Mouse (Mus musculus) urinary bladder, adult 2 months (tissue): ENCODE results near the gene Rpp21. TPM values are rescaled to one million over a fixed set of nuclear protein-coding genes. Genes with fewer than 3 reads are reported as not detected.

Experiments used
- DNase-seq: peaks from one replicate; pipeline ENCODE4 v3.0.0; 2022; ENCODE audit warnings: low spot score
- polyA plus RNA-seq: library from polyadenylated mRNA; depleted of rRNA; stranded (reverse); fragments of >200 nt; gene quantifications from 2 replicates; pipeline ENCODE4 v1.2.3, GENCODE M21; 2012; rRNA removed

The Rpp21 gene
- polyA plus RNA-seq = 59.0 and 76.1 TPM in 2 replicates

DNA sequence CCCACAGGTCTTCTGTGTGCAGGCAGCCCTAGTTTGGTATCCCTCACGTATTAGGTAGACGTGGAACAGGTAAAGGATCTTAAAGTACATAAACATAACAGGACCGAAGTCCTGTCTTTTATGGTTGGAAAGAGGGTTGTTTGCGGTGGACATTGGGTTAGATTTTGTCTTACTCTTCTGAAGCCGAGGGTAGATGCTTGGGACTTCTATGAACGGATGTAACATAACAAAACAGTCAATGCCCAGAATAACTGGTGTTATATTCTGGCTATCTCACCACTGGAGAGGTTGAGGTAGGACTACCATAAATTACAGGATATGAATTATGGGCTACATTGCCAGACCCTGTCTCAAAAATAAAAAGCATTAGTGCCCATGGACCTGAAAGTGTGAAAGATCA is at the start of gene Rpp21:
Gene Rpp21, minus strand, starts transcription at position 101 of the 400 bp plus-strand sequence.
- DNase-seq = no peak

DNA sequence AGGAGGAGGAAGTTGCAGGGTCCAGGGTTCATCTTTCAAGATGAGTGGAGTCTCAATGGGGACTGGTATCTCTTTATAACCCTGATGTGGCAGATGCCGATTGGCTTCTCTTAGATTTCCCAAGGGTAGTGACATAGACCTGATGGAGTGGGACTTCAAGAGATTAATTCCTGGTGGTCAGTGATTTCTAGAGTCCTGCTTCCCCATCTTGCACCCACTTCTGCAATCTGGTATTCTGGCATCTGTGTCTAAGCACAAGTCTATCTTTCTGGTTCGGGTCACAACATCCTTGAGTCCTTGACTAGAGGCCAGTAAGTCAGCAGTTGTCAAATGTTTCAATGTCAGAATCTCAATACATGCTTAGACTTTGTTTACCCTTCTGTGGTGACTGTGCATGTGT is 28.5 kb upstream of the Rpp21 start, which contains the start of gene H2-M10.2:
Gene H2-M10.2, minus strand, starts transcription at position 101 of the 400 bp plus-strand sequence.
- no peak for DNase-seq

DNA sequence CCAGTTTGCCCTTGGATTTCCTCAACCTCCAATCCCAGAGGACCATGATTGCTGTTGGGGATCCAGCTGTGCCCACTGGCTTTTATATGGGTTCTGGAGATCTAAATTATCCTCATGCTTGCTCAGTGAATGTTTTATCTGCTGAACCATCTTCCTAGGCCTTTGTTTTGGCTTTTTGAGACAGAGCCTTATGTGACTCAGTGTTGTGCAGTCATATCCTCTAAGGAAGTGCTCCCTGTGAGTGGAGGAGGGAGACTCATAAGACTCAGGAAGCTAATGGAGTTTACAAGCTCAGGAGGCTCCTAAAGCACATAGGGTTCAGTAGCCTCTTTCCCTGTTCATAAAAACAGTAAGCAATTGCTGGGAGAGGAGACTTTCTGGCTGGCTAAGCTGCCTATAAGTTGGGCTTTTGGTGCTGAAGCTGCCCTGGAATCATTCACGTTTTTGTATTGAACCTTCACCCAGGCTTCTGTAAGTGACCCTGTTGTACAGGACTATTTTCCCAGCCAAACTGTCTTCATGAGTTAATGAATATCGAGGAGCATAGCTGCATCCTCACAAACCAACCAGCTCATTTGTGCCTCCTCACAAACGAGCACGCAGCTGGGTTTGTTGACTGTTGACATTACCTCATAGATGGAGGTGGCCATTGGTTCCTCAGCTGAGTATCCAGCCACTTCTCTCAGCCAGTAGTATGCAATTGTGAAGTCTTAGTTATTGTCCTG is 23.8 kb upstream of the Rpp21 start:
- no peak for DNase-seq

DNA sequence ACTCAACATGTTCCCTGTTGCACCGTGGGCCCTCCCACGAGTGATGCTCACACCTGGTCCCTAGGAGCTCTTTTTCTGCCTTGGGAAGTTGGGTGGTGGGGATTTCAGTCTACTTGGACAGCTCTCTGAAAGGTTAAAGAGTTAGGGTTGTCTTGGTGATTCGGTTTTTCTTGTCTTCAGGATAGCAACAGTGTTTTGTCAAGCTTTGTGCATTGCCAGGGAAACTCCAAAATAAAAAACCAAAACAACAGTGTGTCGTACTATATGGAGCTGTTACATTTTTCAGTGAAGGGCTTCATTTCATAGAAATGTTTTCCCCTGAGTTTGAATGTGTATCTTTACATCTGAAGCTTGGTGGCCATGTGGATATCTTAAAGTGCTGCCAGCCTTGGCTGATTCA is 16.9 kb upstream of the Rpp21 start:
- no peak for DNase-seq

DNA sequence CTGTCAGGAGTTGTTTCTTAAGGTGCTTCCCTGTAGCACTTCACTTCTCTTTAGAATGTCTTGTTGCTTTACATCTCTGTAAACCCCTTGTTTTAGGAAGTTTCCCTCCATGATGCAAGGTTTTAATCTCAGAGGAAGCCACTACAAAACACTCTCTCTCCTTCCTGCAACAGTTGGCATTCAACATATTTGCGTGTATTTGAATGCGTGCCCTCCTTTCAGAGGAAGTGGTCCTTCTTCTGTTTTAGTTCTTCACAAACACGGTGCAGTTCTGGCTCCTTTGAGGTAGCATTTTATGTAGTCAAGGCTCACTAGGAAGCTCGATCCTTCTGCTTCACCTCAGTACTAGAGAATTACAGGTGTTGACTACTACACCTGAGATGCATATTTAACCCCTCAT is 15.9 kb upstream of the Rpp21 start:
- no peak for DNase-seq

DNA sequence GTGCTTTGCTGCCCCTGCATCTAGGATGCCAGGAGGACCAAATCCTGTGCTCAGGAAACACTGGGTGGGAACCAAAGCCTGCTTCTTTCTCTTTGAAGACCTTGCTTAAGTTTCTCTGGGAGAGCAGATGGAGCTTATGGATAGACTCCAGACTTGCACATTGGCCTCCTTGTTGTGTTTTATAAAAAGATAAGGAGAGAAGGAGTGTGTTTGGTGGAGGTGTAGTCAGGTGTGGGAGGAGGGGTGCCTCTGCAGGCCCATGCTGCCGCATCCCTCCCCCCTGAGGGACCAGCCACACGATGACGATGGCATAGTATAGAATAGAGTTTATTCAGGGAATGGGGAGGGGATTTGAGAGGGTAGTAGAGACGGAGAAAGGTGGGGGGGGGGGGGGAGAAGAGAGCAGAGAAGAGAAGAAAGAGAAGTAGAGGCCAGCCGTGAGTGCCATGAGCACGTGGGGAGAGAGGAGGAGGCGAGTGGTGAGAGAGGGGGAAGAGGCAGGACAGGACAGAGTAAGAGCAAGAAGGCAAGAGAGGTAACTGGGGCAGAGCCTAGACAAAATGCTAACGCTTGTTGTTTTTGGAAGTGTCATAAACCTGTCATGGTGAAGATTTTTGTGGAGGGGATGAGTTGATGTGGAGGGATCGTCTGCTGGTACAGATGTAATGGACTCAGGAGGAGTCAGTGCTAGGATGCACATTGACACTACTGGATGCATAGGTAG is 14.9 kb upstream of the Rpp21 start:
- DNase-seq = no peak

DNA sequence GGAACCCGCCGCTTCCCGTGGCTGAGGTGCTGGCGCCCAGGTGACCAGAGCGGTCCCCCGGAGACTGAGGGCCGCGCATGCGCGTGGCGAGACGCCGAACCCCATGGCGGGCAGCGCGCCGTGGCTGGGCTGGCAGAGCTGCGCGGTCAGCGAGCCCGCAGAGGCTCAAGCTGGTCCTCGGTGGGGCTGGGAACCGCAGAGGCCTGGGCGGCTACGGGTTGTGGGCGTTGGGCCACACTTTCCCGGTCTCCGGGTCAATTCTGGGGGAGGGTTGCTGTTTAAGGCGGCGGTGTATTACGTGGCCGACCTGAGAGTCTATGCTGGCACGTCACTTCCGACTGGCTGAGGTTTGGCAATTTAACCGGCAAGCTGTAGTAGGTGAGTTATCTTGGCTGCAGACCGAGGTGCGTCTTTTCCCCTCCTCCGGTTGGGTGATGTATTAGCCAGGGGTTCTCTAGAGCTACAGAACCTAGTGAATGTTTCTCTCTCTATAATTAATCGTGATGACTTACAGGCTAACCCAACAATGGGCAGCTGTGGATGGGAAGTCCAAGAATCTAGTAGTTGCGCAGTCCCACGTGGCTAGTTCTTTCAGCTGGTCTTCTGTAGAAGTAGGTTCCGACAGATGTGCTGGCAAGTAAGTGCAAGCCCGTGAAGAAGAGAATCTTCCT is 13.9 kb upstream of the Rpp21 start, which contains the start of gene Trim39:
Gene Trim39, minus strand, starts transcription at position 662 of the 671 bp plus-strand sequence.
- DNase-seq = peak; percentile 99

DNA sequence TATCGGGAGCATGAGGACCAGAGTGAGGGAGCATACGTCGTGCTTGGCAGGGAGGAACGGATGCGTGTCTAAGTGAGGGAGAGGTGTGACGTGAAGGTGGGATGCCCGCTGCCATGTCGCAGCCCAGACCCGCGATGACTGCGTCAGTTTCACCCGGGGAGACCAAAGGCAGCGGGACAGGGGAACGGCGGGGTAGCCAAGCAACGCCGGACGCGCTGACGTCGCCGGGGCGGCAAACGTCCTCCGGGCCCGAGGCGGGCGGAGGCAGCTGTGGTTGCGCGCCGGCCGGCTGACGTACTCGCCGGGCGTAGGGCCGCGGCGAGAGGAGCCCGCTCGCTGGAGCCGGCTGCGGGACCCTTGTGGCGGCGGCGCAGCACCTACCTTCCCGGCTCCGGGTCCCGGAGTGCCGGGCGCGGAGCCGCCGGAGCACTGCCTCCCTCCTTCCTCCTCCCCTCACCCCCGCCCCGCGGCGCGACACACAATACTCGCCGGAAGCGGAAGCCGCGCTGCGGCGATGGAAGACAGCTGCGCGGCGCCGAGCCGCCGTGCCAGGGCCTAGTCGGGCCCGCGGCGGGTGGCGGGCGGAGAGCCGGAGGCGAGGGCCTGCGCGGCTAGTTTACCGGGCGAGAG is 13.2 kb upstream of the Rpp21 start:
- no peak for DNase-seq

DNA sequence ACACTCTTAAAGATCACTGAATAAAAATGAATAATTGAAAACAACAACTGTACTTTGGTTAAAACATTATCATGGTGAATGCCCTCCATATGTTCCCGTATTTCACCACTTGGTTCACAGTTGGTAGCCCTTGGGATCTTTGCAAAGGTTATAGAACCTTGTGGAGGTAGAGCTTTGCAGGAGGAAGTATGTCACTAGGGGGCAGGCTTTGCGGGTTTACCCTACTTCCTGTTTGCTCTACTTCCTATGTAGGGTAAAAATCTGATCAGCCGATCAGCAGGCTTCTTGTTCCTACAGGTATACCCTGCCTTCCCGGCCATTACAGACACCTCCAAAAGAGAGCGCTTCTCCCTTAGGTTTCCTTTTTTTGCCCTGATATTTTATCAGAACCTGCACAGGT is 8.0 kb upstream of the Rpp21 start:
- DNase-seq = no peak

DNA sequence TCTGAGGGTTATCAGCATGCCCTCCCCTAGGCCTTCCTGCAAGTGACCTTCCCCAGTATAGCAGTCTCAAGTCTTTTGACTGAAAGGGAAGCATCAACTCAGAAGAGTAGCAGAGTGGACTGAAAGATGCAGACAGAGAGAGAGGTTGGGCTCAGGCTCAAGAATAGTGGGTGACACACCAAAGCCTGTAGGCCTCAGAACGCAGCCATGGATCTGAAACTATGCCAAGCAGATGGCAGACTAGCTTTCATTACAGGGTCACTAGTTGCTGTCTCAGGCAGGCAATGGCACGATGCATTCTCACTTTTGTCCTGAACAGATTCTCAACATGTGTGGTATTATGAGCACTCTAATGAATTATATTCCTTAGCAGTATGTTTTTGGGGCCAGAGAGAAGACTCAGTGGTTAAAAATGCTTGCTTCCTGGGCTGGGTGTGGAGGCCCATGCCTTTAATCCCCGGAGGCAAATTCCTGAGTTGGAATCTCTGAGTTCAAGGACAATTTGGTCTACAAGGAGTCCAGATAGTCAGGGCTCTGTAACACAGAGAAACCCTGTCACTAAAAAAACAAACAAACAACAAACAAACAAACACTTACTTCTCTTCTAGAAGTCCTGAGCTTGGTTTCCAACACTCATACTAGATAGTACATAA is 6.5 kb upstream of the Rpp21 start:
- DNase-seq = no peak

DNA sequence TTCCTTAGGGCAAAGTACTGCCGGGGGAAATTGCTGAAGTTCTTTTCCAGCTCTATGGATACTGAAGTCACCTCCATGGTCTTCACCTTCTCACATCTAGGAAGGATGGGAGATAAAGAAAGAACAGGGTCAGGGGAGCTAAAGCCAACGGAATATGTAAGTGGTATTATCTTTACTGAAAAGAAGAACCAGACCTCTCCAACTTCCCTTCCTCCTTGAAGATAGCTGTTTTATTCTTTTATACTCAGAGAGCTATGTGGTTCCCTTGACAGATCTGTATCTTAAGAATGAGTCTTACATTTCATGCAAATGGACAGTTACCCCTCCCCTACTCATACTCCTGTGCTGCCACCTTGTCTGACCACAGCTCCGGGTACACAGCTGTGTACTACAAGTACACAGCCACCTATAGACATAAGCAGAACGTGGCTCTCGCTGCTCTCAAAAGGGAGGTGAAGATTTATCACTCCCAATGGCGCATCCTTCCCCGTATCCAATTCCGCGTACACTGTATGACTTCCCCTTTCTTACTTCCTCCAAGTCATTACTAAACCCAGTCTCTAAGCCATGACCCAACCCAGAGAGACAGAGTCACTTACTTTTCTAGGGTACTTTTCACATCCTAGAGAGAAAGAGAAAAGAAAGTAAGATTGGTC is 3.8 kb upstream of the Rpp21 start:
- no peak for DNase-seq

DNA sequence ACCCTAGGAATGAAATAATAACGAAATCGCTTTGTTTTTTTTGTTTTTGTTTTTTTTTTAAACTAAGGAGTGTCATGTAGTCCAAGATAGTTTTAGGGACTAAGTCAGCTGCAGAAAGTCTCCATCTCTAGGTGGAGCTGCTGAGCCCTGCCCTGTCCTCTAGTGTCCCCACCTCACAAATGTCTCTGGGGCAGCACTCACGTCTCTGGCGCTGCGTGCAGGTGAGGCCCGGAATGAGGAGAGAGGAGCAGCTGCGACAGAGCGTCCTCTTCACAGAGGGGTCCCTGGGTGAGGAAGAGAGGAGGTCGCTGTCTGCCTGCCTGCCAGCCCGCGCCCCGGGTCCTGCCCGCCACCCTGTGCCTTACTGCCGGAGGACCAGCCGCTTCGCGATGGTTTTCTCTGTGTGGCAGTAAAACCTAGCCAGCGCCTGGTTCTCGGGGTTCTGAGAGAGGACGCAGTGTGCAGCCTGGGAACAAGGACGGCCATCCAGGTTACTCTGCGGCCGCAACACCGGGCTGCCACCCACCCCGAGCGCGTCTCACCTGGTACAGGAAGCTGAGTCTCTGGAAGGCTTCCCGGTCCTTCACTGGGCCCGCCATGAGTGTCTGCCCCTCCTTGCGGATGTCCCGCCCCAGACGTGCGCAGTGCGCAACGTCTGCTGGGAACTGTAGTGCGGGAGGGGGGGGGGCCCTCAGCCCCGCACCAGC is 475 bp downstream of the Rpp21 start:
- DNase-seq = peak; percentile 75

DNA sequence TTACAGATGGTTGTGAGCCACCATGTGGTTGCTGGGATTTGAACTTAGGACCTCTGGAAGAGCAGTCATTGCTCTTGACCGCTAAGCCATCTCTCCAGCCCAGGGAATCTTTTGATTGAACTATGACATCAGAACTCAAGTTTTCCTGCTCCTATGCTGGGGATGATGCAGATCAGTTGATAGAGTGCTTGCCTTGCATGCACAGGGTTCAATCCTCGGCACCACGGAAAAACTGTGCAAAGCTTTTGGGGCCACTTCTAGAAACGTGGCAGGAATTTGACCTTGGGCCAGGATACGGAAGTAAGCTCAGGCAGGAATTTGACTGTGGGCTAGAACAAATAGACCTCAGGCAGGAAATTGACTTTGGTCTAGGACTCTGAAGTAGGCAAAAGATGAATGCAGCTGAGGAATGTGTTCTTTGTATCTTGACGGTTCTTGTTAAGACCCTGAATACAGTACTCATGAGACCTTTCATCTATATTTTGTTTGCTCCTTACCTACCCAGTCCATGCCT is 4.7 kb downstream of the Rpp21 start:
- DNase-seq = no peak

DNA sequence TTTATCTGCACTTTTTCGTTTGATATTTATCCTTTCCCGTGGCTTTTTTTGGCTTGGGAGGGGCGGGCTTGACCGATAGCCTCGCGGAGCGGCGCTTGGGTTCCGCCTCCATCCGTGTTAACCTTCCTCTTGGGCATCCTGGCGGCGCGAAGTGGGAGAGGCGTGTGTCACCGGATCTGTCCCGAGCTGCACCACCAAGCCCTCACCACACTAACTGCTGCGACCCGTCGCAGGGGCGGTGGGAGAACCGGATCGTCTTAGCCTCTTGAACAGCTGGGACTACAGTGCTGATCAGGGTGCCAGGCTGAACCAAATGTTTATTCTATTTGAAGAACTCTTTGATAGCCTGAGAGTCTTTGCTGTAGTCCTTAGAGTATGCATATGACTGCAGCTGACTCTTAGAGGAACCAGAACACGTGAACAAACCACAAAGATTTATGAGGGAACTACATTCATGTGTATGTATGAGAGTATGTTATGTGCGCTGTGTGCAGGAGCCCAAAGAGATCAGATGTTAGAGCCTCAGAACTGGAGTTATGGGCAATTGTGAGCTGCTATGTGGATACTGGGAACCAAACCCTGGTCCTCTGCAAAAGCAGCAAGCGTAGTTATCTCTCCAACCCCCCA is 5.5 kb downstream of the Rpp21 start:
- DNase-seq = no peak

DNA sequence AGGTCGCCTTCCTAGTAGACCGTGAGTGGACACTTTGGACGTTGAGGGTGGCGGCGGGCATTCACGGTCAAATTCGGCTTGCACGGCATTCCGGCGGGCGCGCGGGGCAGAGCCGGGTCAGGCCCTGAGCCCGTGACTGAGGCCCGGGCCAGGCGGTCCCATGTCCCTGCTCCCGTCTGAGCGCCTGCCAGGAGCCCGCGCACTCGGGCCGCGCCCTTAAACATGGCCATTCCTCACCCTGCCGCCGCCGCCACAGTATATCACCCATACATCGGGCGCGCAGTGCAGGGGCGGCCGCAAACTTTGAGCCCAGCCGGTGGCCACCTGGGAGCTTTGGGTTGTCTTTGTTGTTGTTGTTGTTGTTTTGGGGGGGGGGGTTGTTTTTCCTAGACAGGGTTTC is 9.0 kb downstream of the Rpp21 start:
- DNase-seq = no peak

DNA sequence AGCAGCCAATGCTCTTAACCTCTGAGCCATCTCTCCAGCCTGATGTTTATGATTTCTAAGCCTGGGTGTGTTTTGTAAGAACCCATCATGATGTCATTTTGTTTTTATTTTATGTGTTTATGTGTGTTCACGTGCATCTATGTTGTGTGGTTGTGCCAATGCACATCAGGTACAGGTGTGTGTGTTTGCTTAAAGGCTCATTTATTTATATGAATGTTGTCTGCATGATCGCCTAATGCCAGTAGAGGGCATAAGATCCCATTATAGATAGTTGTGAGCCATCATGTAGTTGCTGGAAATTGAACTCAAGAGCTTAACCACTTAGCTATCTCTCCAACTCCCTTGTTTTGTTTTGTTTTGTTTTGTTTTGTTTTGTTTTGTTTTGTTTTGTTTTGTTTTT is 12.1 kb downstream of the Rpp21 start:
- DNase-seq = no peak

DNA sequence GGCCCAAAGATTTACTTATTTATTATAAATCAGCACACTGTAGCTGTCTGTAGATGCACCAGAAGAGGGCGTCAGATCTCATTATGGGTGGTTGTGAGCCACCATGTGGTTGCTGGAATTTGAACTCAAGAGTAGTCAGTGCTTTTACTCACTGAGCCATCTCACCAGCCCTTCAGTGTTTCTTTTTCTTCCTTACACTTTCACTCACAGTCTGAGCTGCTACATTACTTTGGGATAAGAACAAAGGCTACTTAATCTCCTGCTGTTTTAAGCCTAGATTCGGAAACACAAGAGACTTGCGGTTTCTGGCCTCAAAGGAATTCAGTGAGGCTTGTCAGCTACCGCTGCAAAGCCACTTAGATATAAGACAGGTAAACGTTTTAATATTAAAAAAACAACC is 13.8 kb downstream of the Rpp21 start:
- no peak for DNase-seq

DNA sequence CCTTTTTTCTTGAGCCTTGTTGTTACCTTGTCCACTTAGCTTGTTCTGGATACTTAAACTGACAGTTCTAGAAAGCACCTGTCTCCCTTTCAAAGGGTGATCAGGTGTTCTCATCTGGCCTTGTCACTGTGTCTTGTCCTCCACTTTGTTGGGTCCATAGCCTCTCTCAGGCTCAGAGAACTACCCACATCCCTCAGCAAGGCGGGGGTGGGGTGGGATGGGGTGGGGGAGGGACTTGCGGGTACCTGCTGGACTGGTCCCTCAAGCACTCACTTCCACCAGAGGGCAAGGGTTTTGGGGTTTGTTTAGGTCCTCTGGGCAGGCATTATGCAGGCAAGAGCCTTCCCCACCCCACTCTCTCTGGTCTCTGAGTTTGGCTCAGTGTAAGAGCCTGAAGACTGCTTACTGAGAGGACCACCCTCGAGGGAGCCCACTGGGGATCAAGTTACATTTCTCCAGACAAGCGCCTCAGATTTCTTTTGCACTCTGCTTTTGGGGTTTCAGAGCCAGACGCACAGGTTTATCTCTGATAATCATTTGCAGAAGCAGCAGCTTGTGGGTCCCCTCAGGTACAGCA is 17.1 kb downstream of the Rpp21 start:
- DNase-seq = no peak

DNA sequence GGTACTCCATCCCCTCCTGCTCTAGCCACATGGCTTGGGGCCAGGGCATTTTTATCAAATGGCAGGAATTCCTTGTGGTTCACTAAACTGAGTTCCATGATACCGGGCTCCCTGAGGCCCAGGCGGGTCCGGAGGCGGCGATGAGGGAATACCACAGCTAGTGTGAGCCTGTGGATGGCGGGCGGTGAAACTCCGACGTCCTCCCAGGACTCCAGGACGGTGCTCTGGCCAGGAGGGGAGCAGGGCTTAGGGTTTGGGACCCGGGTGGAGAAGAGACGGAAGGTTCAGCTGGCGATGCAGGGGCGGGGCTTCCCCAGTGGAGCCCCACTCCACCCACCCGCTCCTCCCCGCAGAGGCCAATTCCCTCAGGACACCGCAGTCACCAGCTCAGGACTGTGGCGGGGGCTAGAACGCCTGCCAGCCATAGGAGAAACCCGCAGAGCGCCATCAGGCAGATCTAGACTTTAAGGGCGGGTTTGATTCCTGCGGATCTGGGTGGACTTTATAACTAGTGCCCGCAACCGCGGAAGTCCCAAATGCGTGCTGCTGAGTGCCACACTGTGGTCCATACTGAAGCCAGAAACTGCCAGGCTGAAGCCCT is 20.4 kb downstream of the Rpp21 start:
- DNase-seq = no peak
